Mouse (Mus musculus) forebrain, embryonic 12.5 days (tissue): Measurements from ENCODE around the gene Dnah7c. TPM values are rescaled to one million over a fixed set of nuclear protein-coding genes. Genes with fewer than 3 reads are reported as not detected.
"Not testable (repeated sequence)": the region's sequence is repeated elsewhere in the genome, so short reads cannot be mapped to it uniquely, and the experiment has no call there.

Experiments
- ATAC-seq: fragments of 200-750 bp; cut with Nextera tagmentation; 2 replicates; pipeline ENCODE4 v1.8.0; 2017; ENCODE audit warnings: moderate TSS enrichment; ENCODE audit not compliant: low FRiP score
- H3K27ac ChIP-seq: fragments of 300-500 bp; sonication (generic); 2 replicates; pipeline ENCODE4 v1.5.1; 2016; ENCODE audit warnings: mild to moderate bottlenecking
- H3K27me3 ChIP-seq: fragments of 300-500 bp; sonication (generic); 2 replicates; pipeline ENCODE4 v1.6.1; 2016; ENCODE audit warnings: mild to moderate bottlenecking
- H3K36me3 ChIP-seq: fragments of 300-500 bp; sonication (generic); replicated peaks from 2 replicates; pipeline ENCODE4 v1.6.1; 2016; ENCODE audit warnings: mild to moderate bottlenecking
- H3K4me1 ChIP-seq: fragments of 300-500 bp; sonication (generic); 2 replicates; pipeline ENCODE4 v1.6.1; 2016
- H3K4me2 ChIP-seq: fragments of 300-500 bp; sonication (generic); 2 replicates; pipeline ENCODE4 v1.6.1; 2016; ENCODE audit warnings: mild to moderate bottlenecking, moderate library complexity
- H3K4me3 ChIP-seq: fragments of 300-500 bp; sonication (generic); replicated peaks from 2 replicates; pipeline ENCODE4 v1.5.1; 2016; ENCODE audit warnings: mild to moderate bottlenecking
- H3K9ac ChIP-seq: fragments of 300-500 bp; sonication (generic); 2 replicates; pipeline ENCODE4 v1.6.1; 2016; ENCODE audit warnings: mild to moderate bottlenecking
- H3K9me3 ChIP-seq: fragments of 300-500 bp; sonication (generic); 2 replicates; pipeline ENCODE4 v1.6.1; 2016
- WGBS: fragments of 180-500 bp; shearing (Covaris S2); methylation state at CpG from one replicate; pipeline ENCODE4 v1.1.7; 2016; 5-methylcytosine and 5-hydroxymethylcytosine counted together
- polyA plus RNA-seq: library from polyadenylated mRNA; unstranded; fragments of >200 nt; fragmentation: Nextera tagmentation; extraction: Ambion mirVana; gene quantifications from 2 replicates; pipeline ENCODE4 v1.2.1, GENCODE M21; 2016

The Dnah7c gene
- polyA plus RNA-seq, 1 experiment from 2014 or later = 0.17 TPM

- not testable (repeated sequence) for ATAC-seq, H3K9ac ChIP-seq, H3K4me2 ChIP-seq, H3K9me3 ChIP-seq, H3K27me3 ChIP-seq, H3K36me3 ChIP-seq, H3K4me1 ChIP-seq, H3K27ac ChIP-seq, H3K4me3 ChIP-seq
- WGBS = 96% methylated on average over 3 of the region's 3 CpGs
Measured at GRCm38 (mm10) chr1:46764600-46764999, 339.2 kb downstream of the Dnah7c start.

- not testable (repeated sequence) for ATAC-seq, H3K4me3 ChIP-seq, H3K27ac ChIP-seq, H3K36me3 ChIP-seq, H3K4me2 ChIP-seq, H3K4me1 ChIP-seq, H3K9ac ChIP-seq, H3K9me3 ChIP-seq, H3K27me3 ChIP-seq
Measured at GRCm38 (mm10) chr1:46769318-46769717, 343.9 kb downstream of the Dnah7c start.

- not testable (repeated sequence) for H3K4me1 ChIP-seq, H3K27me3 ChIP-seq, H3K9me3 ChIP-seq, H3K27ac ChIP-seq, H3K4me3 ChIP-seq, H3K36me3 ChIP-seq, H3K4me2 ChIP-seq, ATAC-seq, H3K9ac ChIP-seq
- 89% methylated on average over 7 of the region's 7 CpGs for WGBS
Measured at GRCm38 (mm10) chr1:46770077-46770695, 344.8 kb downstream of the Dnah7c start.

- not testable (repeated sequence) for H3K9ac ChIP-seq, H3K4me3 ChIP-seq, H3K27ac ChIP-seq, H3K36me3 ChIP-seq, H3K4me2 ChIP-seq, ATAC-seq, H3K9me3 ChIP-seq, H3K4me1 ChIP-seq, H3K27me3 ChIP-seq
- WGBS = 91% methylated on average over 4 of the region's 4 CpGs
Measured at GRCm38 (mm10) chr1:46782227-46782626, 356.8 kb downstream of the Dnah7c start.

DNA sequence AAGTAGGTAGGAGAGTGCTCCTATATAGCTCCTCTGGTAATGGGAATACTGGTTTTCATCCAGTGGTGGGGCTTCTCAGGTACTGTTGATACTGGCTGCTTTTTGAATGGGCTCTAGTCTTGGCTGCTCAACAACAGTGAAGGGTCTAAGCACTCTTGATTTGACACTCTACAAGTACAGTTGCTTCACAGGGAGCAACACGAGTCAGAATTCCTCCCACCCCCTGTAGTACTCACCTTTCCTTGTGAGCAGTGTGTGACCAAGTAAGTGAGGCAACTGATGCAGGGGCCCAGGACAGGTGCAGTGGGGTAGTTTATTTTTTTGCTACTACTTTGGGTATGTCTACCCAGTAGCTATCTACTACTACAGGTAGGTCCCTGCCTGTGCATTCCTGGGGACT, 379.7 kb downstream of the Dnah7c start:
- ATAC-seq = no peak
- no peak overlapping the region for H3K4me2 ChIP-seq
- H3K27ac ChIP-seq = no peak overlapping the region
- no peaks in the 10 kb centered on the region for H3K27me3 ChIP-seq
- H3K4me3 ChIP-seq = no peak overlapping the region
- no peak overlapping the region for H3K9ac ChIP-seq
- no peaks in the 10 kb centered on the region for H3K9me3 ChIP-seq
- peaks cover 5% of the 10 kb centered on the region; the same call in 1 of the 2 replicates for H3K36me3 ChIP-seq
- WGBS = 67% methylated on average over 1 of the region's 1 CpGs
- no peaks in the 10 kb centered on the region for H3K4me1 ChIP-seq

GRCm38 (mm10) chr1:46808630-46809029, 383.2 kb downstream of the Dnah7c start:
- H3K27ac ChIP-seq, H3K4me2 ChIP-seq, H3K27me3 ChIP-seq, H3K4me1 ChIP-seq, ATAC-seq, H3K4me3 ChIP-seq, H3K9me3 ChIP-seq, H3K9ac ChIP-seq: not testable (repeated sequence)
- peaks cover 26% of the 10 kb centered on the region for H3K36me3 ChIP-seq
- 98% methylated on average over 4 of the region's 4 CpGs for WGBS

DNA sequence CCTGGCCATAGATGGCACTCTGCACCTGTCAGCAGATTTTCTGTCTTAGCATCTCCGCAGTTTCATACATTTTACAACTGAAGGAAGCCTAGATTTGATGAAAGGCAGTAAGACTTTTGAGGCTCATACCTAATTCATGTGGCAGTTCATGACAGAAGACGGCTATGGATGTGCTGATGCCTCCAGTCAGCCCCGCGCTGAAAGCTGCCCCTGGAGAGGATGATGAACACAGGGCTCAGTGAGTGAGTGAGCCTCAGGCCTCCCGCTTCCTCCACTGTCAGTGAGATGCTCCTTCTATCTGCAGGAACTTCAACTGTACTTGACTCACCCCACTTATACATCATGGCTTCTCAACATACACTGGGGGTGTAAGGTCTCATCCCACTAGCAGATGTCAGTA, 392.5 kb downstream of the Dnah7c start:
- Histone ChIP-seq H3K27ac (no peak overlapping the region), H3K27me3 (no peaks in the 10 kb centered on the region), H3K36me3 (peaks cover 43% of the 10 kb centered on the region), H3K4me3 (no peak overlapping the region), H3K9ac (no peak overlapping the region), H3K4me1 (no peaks in the 10 kb centered on the region), H3K4me2 (no peak overlapping the region), H3K9me3 (no peaks in the 10 kb centered on the region)
- no peak for ATAC-seq
- 95% methylated on average over 5 of the region's 5 CpGs for WGBS

- no peak for ATAC-seq
- no peak overlapping the region for H3K4me2 ChIP-seq
- H3K4me3 ChIP-seq = no peak overlapping the region
- no peak overlapping the region for H3K27ac ChIP-seq
- H3K36me3 ChIP-seq = peaks cover 47% of the 10 kb centered on the region
- H3K4me1 ChIP-seq = no peaks in the 10 kb centered on the region
- peaks cover 6% of the 10 kb centered on the region; the same call in 1 of the 2 replicates for H3K27me3 ChIP-seq
- H3K9me3 ChIP-seq = no peaks in the 10 kb centered on the region
- no peak overlapping the region for H3K9ac ChIP-seq
- WGBS = 87% methylated on average over 4 of the region's 4 CpGs
Measured at GRCm38 (mm10) chr1:46822256-46822972, 397.0 kb downstream of the Dnah7c start.

GRCm38 (mm10) chr1:46830066-46830843, 404.9 kb downstream of the Dnah7c start:
- 13% methylated on average over 2 of the region's 2 CpGs for WGBS
- no peak overlapping the region for H3K4me2 ChIP-seq
- no peak overlapping the region for H3K4me3 ChIP-seq
- ATAC-seq = peak; percentile 96; the same call in 1 of the 2 replicates
- H3K27ac ChIP-seq = no peak overlapping the region
- no peak overlapping the region for H3K9ac ChIP-seq
- peaks cover 15% of the 10 kb centered on the region for H3K36me3 ChIP-seq
- no peaks in the 10 kb centered on the region for H3K9me3 ChIP-seq
- H3K4me1 ChIP-seq = no peaks in the 10 kb centered on the region; the same call in 1 of the 2 replicates
- peaks cover 26% of the 10 kb centered on the region for H3K27me3 ChIP-seq

- Histone ChIP-seq H3K9ac (no peak overlapping the region), H3K9me3 (no peaks in the 10 kb centered on the region), H3K27me3 (peaks cover 27% of the 10 kb centered on the region), H3K4me3 (no peak overlapping the region), H3K4me1 (no peaks in the 10 kb centered on the region; the same call in 1 of the 2 replicates), H3K27ac (no peak overlapping the region), H3K36me3 (peaks cover 18% of the 10 kb centered on the region), H3K4me2 (no peak overlapping the region)
- ATAC-seq = no peak
- 96% methylated on average over 5 of the region's 5 CpGs for WGBS
Measured at GRCm38 (mm10) chr1:46831927-46832326, 406.5 kb downstream of the Dnah7c start.

GRCm38 (mm10) chr1:46843406-46843805, 418.0 kb downstream of the Dnah7c start:
- no peaks in the 10 kb centered on the region for H3K27me3 ChIP-seq
- H3K4me1 ChIP-seq = peaks cover 5% of the 10 kb centered on the region; the same call in 1 of the 2 replicates
- no peak overlapping the region for H3K4me3 ChIP-seq
- WGBS = 70% methylated on average over 4 of the region's 4 CpGs
- H3K9ac ChIP-seq = no peak overlapping the region
- ATAC-seq = no peak
- H3K4me2 ChIP-seq = no peak overlapping the region
- H3K27ac ChIP-seq = no peak overlapping the region
- no peaks in the 10 kb centered on the region for H3K36me3 ChIP-seq
- H3K9me3 ChIP-seq = no peaks in the 10 kb centered on the region

DNA sequence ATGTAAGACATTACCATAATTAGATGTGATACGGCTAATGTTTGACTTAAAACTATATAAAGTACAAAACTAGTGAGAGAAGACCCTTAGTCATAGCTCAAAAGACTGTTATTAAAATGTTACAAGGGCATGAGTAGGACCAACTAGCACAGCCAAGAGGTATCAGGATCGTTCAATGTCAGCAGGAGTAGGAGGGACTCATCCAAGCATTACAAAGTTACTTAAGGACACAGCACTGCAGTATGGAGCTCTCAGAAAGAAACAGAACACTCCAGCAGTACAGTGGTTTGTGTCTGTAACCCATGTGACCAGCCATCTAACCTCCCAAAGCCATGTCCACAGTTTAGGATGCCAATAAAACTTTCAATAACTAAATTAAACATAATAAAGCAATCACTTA, 418.9 kb downstream of the Dnah7c start:
- H3K9me3 ChIP-seq = no peaks in the 10 kb centered on the region
- H3K4me1 ChIP-seq = peaks cover 5% of the 10 kb centered on the region; the same call in 1 of the 2 replicates
- H3K9ac ChIP-seq = no peak overlapping the region
- H3K4me3 ChIP-seq = no peak overlapping the region
- H3K4me2 ChIP-seq = no peak overlapping the region
- H3K36me3 ChIP-seq = no peaks in the 10 kb centered on the region
- no peak overlapping the region for H3K27ac ChIP-seq
- WGBS = 75% methylated on average over 2 of the region's 2 CpGs
- no peaks in the 10 kb centered on the region for H3K27me3 ChIP-seq
- no peak for ATAC-seq
